Comparison of ENCODE assay signal across 8 mouse cellular contexts in the genomic region with DNA sequence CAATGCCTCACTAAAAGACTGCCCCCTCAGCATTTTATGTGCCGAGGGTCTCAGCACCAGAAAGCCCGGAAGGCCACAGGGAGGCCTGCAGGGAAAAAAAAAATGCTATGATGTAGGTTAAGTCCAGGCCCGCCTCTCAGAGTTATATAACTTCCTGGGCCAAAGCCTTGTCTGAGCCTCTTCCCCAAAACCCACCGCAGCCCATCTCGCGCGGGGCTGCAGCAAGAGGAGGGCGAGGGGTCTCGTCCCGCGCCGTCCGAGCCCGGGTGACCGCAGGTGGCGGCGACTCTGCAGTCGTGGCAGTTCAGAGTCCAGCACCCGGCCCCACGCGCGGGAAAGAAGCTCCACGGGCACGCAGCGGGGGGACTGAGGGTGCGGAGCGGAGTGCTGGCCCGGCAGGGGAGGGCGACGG. TPM values are rescaled to one million over a fixed set of nuclear protein-coding genes. Genes with fewer than 3 reads are reported as not detected.
A peak's percentile ranks its signal among the peaks of the same experiment; 100 is the strongest.
DNase-seq lines count a peak whose midpoint lies in the region; ATAC-seq and TF ChIP-seq lines count a peak whose summit lies in the region.

No protein-coding gene starts in this region.

- H3K4me1 ChIP-seq in hindbrain, postnatal 0 days (ENCODE audit: insufficient read depth, low read length): 0 out of 2 replicates have a peak, but pooled peaks cover 9% of the 10 kb centered on the region
- H3K4me1 ChIP-seq in midbrain, embryonic 12.5 days: peaks cover 16% of the 10 kb centered on the region

- H3K27ac ChIP-seq in gastrocnemius, adult 2 months: peak overlapping the region; percentile 87
- H3K27ac ChIP-seq in hindbrain, postnatal 0 days: peak overlapping the region; percentile 90
- H3K27ac ChIP-seq in midbrain, embryonic 12.5 days (replicated peaks): peak overlapping the region; percentile 50

- H3K9me3 ChIP-seq in hindbrain, postnatal 0 days (ENCODE audit: low read length): no peaks in the 10 kb centered on the region
- H3K9me3 ChIP-seq in midbrain, embryonic 12.5 days: no peaks in the 10 kb centered on the region

- no peak for DNase-seq in gastrocnemius, adult 2 months
- no peak for DNase-seq in gastrocnemius, postnatal 36 days
- DNase-seq in A20 (ENCODE audit: low read depth, low spot score): peak; percentile 71
- DNase-seq in embryo, embryonic 11 days: peak; percentile 62
- no peak for DNase-seq in hindbrain, postnatal 0 days (ENCODE audit: low spot score)
- no peak for DNase-seq in ovary, postnatal 14 days (ENCODE audit: low spot score)
- DNase-seq in cerebellum, adult 9-11 months: no peak

- peak; percentile 84 for ATAC-seq in hindbrain, postnatal 0 days
- no peak for ATAC-seq in midbrain, embryonic 12.5 days (ENCODE audit: low FRiP score, low read depth)

- peak overlapping the region; percentile 85 for H3K4me2 ChIP-seq in hindbrain, postnatal 0 days (ENCODE audit: low read depth, low read length)
- peak overlapping the region; percentile 63 for H3K4me2 ChIP-seq in midbrain, embryonic 12.5 days (replicated peaks)

- peak overlapping the region; percentile 91 for H3K4me3 ChIP-seq in gastrocnemius, adult 2 months
- H3K4me3 ChIP-seq in hindbrain, postnatal 0 days (ENCODE audit: low read length): peak overlapping the region; percentile 80
- peak overlapping the region; percentile 70 for H3K4me3 ChIP-seq in midbrain, embryonic 12.5 days

- H3K9ac ChIP-seq in hindbrain, postnatal 0 days (replicated peaks; ENCODE audit: low read length): peak overlapping the region; percentile 85
- peak overlapping the region; percentile 88 for H3K9ac ChIP-seq in midbrain, embryonic 12.5 days (replicated peaks)

- H3K27me3 ChIP-seq in hindbrain, postnatal 0 days (ENCODE audit: insufficient read depth, low read length): no peaks in the 10 kb centered on the region
- H3K27me3 ChIP-seq in midbrain, embryonic 12.5 days: no peaks in the 10 kb centered on the region

- WGBS in hindbrain, postnatal 0 days: 0% methylated on average over 30 of the region's 30 CpGs
- 0% methylated on average over 30 of the region's 30 CpGs for whole genome bisulfite sequencing in midbrain, embryonic 12.5 days

- TF ChIP-seq CTCF in gastrocnemius, adult 2 months (IDR thresholded peaks at IDR 0.05): no peak
- TF ChIP-seq CTCF in hindbrain, postnatal 0 days (IDR thresholded peaks at IDR 0.05; ENCODE audit: low read depth): no peak

- intact Hi-C loops in gastrocnemius, adult 2 months (cut with DNase I): loop anchor here (2.0 kb wide), 1 partner anchor 128 kb away; no protein-coding TSS in a partner anchor
- intact Hi-C loops in gastrocnemius, postnatal 36 days (cut with DNase I): no loop called here

- no peaks in the 10 kb centered on the region for H3K36me3 ChIP-seq in hindbrain, postnatal 0 days (ENCODE audit: insufficient read depth, low read length)
- no peaks in the 10 kb centered on the region for H3K36me3 ChIP-seq in midbrain, embryonic 12.5 days

RNA-seq across cellular contexts. Expression of a gene that starts 0.4 kb away (rescaled TPM):
- total RNA-seq in gastrocnemius, adult 2 months (2021): under 1 TPM; 0.50 to 0.51 TPM
- under 1 TPM; 0.26 to 0.47 TPM for total RNA-seq in gastrocnemius, postnatal 36 days (2021)
- total RNA-seq in hindbrain, postnatal 0 days (2014; rRNA removed): 3.1 and 7.3 TPM in 2 replicates
- polyA plus RNA-seq in hindbrain, postnatal 0 days (2015; fragmentation: Nextera tagmentation; extraction: Ambion mirVana): 2.7 and 3.2 TPM in 2 replicates
- 14.5 and 16.0 TPM in 2 replicates for polyA plus RNA-seq in midbrain, embryonic 12.5 days (2016; fragmentation: Nextera tagmentation; extraction: Ambion mirVana)

RNA-seq across cellular contexts. Expression of a gene that starts 0.4 kb away (rescaled TPM):
- 1 to 10 TPM; 2.6 to 3.8 TPM for total RNA-seq in gastrocnemius, adult 2 months (2021)
- total RNA-seq in gastrocnemius, postnatal 36 days (2021): 1 to 10 TPM; 2.5 to 2.7 TPM
- total RNA-seq in hindbrain, postnatal 0 days (2014; rRNA removed): 10.2 and 11.8 TPM in 2 replicates
- 39.0 and 39.3 TPM in 2 replicates for polyA plus RNA-seq in hindbrain, postnatal 0 days (2015; fragmentation: Nextera tagmentation; extraction: Ambion mirVana)
- polyA plus RNA-seq in midbrain, embryonic 12.5 days (2016; fragmentation: Nextera tagmentation; extraction: Ambion mirVana): 38.6 and 40.8 TPM in 2 replicates

RNA-seq across cellular contexts. Expression of a gene that starts 53.3 kb away (rescaled TPM):
- total RNA-seq in gastrocnemius, adult 2 months (2021): not detected
- not detected for total RNA-seq in gastrocnemius, postnatal 36 days (2021)
- total RNA-seq in hindbrain, postnatal 0 days (2014; rRNA removed): not detected in 2 replicates
- polyA plus RNA-seq in hindbrain, postnatal 0 days (2015; fragmentation: Nextera tagmentation; extraction: Ambion mirVana): not detected in 2 replicates
- not detected in 2 replicates for polyA plus RNA-seq in midbrain, embryonic 12.5 days (2016; fragmentation: Nextera tagmentation; extraction: Ambion mirVana)

RNA-seq across cellular contexts. Expression of a gene that starts 59.2 kb away (rescaled TPM):
- not detected for total RNA-seq in gastrocnemius, adult 2 months (2021)
- total RNA-seq in gastrocnemius, postnatal 36 days (2021): not detected
- not detected in 2 replicates for total RNA-seq in hindbrain, postnatal 0 days (2014; rRNA removed)
- not detected in 2 replicates for polyA plus RNA-seq in hindbrain, postnatal 0 days (2015; fragmentation: Nextera tagmentation; extraction: Ambion mirVana)
- not detected in 2 replicates for polyA plus RNA-seq in midbrain, embryonic 12.5 days (2016; fragmentation: Nextera tagmentation; extraction: Ambion mirVana)

Comparison
In these comparisons a context has a peak if more than half of its experiments do, and no peak if none do; other contexts are left out.
1. DNase-seq: peak in A20 (single experiment) and embryo, embryonic 11 days (single experiment); none in gastrocnemius, adult 2 months (single experiment), gastrocnemius, postnatal 36 days (0 of 2), hindbrain, postnatal 0 days (single experiment), ovary, postnatal 14 days (single experiment) and cerebellum, adult 9-11 months (single experiment).
2. Peak in every context shown above with its lines, with median percentiles within 50 percentile points of each other: H3K27ac ChIP-seq and H3K4me3 ChIP-seq.